Mouse (Mus musculus) testis, adult 2 months (tissue): ENCODE data around the gene Alk. TPM values are rescaled to one million over a fixed set of nuclear protein-coding genes. Genes with fewer than 3 reads are reported as not detected.

ENCODE experiments used
- H3K27ac ChIP-seq: fragments of 200-500 bp; 2 replicates; pipeline ENCODE4 v1.5.1; 2012; ENCODE audit warnings: low read depth, low read length; ENCODE audit not compliant: control insufficient read depth, insufficient read depth
- H3K27me3 ChIP-seq: fragments of 200-500 bp; 2 replicates; pipeline ENCODE4 v1.6.1; 2012; ENCODE audit warnings: mild to moderate bottlenecking, low read length, moderate library complexity; ENCODE audit not compliant: control insufficient read depth, insufficient read depth
- H3K36me3 ChIP-seq: fragments of 200-500 bp; 2 replicates; pipeline ENCODE4 v1.6.1; 2012; ENCODE audit warnings: mild to moderate bottlenecking, low read length; ENCODE audit not compliant: control insufficient read depth, insufficient read depth
- H3K4me1 ChIP-seq: fragments of 200-500 bp; 2 replicates; pipeline ENCODE4 v1.6.1; 2012; ENCODE audit warnings: low read length; ENCODE audit not compliant: control insufficient read depth, insufficient read depth
- H3K4me3 ChIP-seq: fragments of 200-500 bp; 2 replicates; pipeline ENCODE4 v1.5.1; 2012; ENCODE audit warnings: low read depth, mild to moderate bottlenecking, low read length, moderate library complexity, mixed read lengths; ENCODE audit not compliant: control insufficient read depth
- CTCF ChIP-seq: fragments of 200-500 bp; IDR thresholded peaks from 2 replicates; pipeline ENCODE4 v1.5.1; 2012; ENCODE audit warnings: low read depth, mild to moderate bottlenecking, inconsistent platforms, low read length, moderate library complexity; ENCODE audit not compliant: control insufficient read depth, insufficient read depth, insufficient replicate concordance
- POLR2A ChIP-seq: fragments of 200-500 bp; IDR thresholded peaks from 2 replicates; pipeline ENCODE4 v1.6.1; 2012; ENCODE audit warnings: low read depth, mild to moderate bottlenecking, inconsistent platforms, low read length, moderate library complexity; ENCODE audit not compliant: control insufficient read depth
- polyA plus RNA-seq: library from polyadenylated mRNA; depleted of rRNA; stranded (reverse); fragments of >200 nt; gene quantifications from 2 replicates; pipeline ENCODE4 v1.2.3, GENCODE M21; 2012; rRNA removed

The Alk gene
- polyA plus RNA-seq, result 0.54 and 0.64 TPM in 2 replicates

DNA sequence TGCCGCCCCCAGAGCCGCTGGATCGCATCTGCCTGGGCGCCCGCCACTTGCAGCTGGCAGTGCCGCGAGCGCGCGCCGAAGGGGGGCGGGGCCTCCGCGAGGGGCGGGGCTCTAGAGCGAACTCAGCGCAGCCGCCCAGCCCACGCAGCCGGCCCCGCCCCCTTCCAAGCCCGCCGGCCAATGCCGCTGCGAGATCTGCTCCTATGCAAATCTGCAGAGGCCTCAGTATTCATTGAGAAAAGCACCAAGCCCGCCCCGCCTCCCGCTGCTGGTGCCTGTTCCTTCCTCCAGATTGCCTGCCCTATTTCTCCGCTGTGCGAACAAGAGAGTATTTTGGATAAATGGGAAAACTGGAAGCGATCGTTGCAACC is at the start of gene Alk:
TSS of gene Alk (minus strand) at position 18 of the 371 bp plus-strand sequence.
- peak within 1 kb of the TSS; percentile 71 for H3K4me3 ChIP-seq
- no peaks in the 10 kb centered on the region for H3K36me3 ChIP-seq
- H3K27me3 ChIP-seq, result no peaks in the 10 kb centered on the region
- no peak within 1 kb of the TSS for H3K27ac ChIP-seq
- TF ChIP-seq CTCF (no peak), POLR2A (no peak)
- peaks cover 15% of the 10 kb centered on the region for H3K4me1 ChIP-seq

DNA sequence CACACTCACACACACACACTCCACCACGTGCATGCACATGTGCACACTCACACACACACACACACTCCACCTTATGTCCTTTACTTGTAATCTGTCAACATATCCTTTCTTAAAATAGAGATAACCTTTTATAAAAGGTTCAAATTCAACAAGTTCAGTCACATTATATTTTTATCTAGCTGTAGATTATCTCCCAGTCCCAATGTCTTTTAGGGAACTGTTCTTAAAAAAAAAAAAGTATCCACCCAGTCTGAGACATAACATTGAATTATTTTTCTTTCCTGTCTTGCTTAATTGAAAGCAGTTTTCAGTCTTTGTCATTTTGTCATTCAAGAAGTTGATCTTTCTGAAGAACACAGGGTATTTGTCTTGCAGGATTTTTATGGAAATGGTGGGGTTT is 48.4 kb upstream of the Alk start:
- TF ChIP-seq POLR2A (no peak), CTCF (no peak)

DNA sequence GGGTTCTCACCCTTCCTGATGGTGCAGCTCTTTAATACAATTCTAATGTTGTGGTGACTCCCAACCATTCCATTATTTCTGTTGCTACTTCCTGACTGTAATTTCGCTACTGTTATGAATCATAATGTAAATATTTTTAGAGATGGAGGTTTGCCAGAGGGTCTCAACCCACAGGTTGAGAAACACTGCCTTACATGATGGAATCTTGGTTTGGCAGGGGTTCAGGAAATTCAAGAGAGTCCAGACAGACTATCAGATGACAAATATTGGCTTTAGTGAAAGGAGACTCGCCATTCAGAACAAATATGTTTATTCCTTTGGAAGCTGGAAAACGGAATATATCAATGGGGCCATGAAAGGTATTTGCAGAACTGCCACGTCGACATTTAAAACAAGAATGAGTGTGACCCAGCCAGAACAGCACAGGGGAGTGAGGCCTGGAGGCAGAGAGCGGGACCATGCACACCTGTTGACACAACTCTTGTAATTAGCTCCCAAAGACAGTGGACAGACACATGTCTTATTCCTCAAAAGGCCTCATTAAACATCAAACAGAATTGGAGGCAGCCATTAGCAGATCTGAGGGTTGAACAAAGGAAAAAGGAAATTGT is 44.3 kb upstream of the Alk start:
- Histone ChIP-seq H3K27me3 (no peaks in the 10 kb centered on the region), H3K36me3 (no peaks in the 10 kb centered on the region), H3K27ac (no peak overlapping the region), H3K4me3 (no peak overlapping the region), H3K4me1 (no peaks in the 10 kb centered on the region)
- no peak for TF ChIP-seq POLR2A
- no peak for TF ChIP-seq CTCF

More for the DNA sequence above, 48.4 kb upstream of the Alk start:
- Histone ChIP-seq H3K27me3 (no peaks in the 10 kb centered on the region), H3K27ac (no peak overlapping the region), H3K4me1 (peaks cover 4% of the 10 kb centered on the region), H3K36me3 (no peaks in the 10 kb centered on the region), H3K4me3 (no peak overlapping the region)

DNA sequence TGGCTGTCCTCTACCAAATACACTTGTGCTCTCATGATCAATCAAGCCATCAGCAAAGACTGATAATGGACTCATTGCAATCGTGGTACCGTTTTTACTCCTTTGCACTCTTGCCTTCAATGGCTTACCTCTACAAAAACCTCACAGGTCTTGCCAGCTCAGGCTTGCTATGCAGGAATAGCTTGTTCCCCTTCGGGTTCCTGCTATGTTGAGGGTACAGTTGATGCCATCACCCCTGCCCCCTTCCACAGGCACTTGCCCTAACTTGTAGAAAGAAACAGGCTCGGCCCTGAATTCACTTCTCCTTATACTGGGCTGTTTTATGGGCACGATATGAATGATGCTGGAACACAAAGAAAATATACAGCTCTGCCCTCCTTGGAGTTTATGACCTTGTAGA is 41.7 kb upstream of the Alk start:
- Histone ChIP-seq H3K4me3 (no peak overlapping the region), H3K36me3 (no peaks in the 10 kb centered on the region), H3K27me3 (no peaks in the 10 kb centered on the region), H3K4me1 (no peaks in the 10 kb centered on the region), H3K27ac (no peak overlapping the region)
- TF ChIP-seq POLR2A, result no peak
- no peak for TF ChIP-seq CTCF

DNA sequence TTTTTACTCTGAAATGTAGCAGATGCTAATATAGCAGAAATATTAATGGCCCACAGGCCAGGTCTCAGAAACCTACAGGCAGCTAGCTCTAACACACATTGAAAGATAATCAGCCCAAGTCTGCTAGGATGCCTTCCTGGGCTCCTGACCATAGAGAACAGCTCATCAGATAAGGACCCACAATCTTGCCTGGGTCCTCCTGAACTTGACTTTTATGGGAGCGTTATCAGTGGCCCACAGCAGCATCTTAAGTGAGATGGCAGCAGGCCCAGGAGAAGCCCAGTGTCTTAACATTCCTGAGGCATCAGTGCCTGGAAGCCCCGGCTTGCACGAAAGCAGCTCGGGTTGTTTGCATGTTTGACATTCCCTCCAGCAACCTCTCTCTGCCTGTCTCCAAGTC is 35.7 kb upstream of the Alk start:
- no peaks in the 10 kb centered on the region for H3K36me3 ChIP-seq
- no peaks in the 10 kb centered on the region for H3K4me1 ChIP-seq
- no peak for TF ChIP-seq CTCF
- TF ChIP-seq POLR2A, result no peak
- no peak overlapping the region for H3K27ac ChIP-seq
- no peak overlapping the region for H3K4me3 ChIP-seq
- H3K27me3 ChIP-seq, result no peaks in the 10 kb centered on the region

DNA sequence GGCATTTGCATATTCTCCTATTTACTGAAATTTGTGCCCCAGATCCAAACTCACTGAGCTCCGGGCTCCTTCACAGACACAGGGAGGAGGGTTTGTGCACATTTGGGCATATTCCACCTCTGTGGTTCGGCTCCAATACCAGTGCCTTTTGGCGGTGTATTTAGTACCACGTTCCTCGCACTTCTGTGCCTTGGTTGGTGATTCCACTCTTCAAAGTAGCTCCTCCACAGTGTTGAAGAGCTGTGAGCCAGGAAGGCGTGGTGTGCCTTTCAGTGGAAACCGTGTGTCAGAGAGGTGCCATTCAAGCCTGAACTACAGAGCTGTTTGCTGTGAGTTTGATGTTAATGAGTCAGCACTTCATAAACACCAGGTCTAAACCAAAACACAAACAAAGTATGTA is 35.0 kb upstream of the Alk start:
- no peaks in the 10 kb centered on the region for H3K36me3 ChIP-seq
- no peak overlapping the region for H3K27ac ChIP-seq
- H3K4me1 ChIP-seq, result no peaks in the 10 kb centered on the region
- TF ChIP-seq POLR2A, result no peak
- H3K27me3 ChIP-seq, result no peaks in the 10 kb centered on the region
- H3K4me3 ChIP-seq, result no peak overlapping the region

DNA sequence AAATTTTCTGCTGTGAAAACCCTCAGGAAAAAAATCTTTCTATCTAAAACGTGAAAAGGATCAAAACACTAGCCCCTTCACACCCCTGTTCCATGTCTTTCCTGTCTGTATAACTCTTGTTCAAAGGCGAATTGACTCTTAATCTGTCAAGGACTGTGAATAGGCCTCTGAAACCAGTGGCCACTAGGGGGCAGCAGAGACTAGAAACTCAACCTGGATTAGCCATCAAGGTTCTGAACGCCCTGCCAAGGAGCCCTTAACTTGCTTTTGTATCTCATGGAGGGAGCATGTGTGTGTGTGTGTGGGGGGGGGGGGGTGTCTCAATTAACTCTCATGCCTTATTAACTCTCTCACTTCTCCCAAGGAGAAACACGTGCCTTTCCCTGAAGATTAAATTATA is 1.8 kb upstream of the Alk start:
- no peaks in the 10 kb centered on the region for H3K27me3 ChIP-seq
- no peaks in the 10 kb centered on the region for H3K36me3 ChIP-seq
- peaks cover 15% of the 10 kb centered on the region for H3K4me1 ChIP-seq
- no peak for TF ChIP-seq POLR2A
- TF ChIP-seq CTCF, result peak; percentile 49; the same call in 1 of the 2 replicates
- H3K4me3 ChIP-seq, result no peak overlapping the region
- H3K27ac ChIP-seq, result no peak overlapping the region

DNA sequence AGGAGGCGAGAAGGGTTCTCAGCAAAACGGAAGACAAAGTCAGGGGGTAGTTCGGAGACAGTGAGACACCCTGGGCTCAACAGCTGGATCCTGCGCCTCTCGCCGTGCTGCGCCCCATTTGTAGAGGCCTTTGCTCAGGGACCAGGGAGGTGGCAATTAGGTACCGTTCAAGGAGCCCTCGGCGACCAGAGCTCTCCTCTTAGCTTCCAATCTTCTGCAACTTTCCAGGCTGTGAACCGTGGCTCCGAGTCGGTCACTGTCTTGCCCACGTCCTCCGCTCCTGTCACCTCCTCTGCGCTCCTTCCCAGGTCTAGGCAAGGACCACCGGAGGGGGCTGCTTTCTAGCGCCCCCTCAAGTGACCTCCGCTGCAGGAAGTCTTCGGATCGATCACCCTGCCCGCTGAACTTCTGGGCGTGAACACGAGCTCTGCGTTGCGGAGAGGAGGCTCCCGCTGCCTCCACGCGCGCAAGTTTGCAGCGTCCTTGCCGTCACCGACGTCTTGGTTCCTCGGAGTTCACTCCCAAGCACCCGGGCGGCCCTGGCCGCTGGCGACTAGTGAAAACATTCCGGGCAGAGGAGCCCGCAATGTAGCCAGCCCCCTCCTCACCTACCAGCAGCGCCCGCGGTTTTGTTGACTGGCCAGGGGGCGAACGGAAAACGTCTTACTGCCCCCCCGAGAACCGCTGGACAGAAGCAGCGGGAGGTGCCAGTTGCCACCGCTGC is 379 bp downstream of the Alk start:
- TF ChIP-seq CTCF (no peak), POLR2A (no peak)
- Histone ChIP-seq H3K27me3 (no peaks in the 10 kb centered on the region), H3K36me3 (no peaks in the 10 kb centered on the region), H3K4me3 (peak overlapping the region; percentile 71), H3K27ac (no peak overlapping the region), H3K4me1 (peaks cover 15% of the 10 kb centered on the region)
